Comparison of ENCODE assay signal across 29 mouse cellular contexts in genomic region chr5:143122673-143123072, GRCm38 (mm10). TPM values are rescaled to one million over a fixed set of nuclear protein-coding genes. Genes with fewer than 3 reads are reported as not detected.
DNase-seq lines count a peak whose midpoint lies in the region; ATAC-seq lines count a peak whose summit lies in the region.
"Had no signal": no experiment of that assay in that cellular context is flagged by ENCODE, and none has a peak within 500 bp of the region (broad histone marks: within the 10 kb centered on the region; RNA-seq: fewer than 3 reads in every experiment).

No protein-coding gene starts in this region.

- no peak overlapping the region for H3K4me3 ChIP-seq in midbrain, embryonic 11.5 days (ENCODE audit: low read depth, low read length)
- no peak overlapping the region for H3K4me3 ChIP-seq in midbrain, embryonic 16.5 days (ENCODE audit: low read depth, low read length)
- no peak overlapping the region for H3K4me3 ChIP-seq in heart, embryonic 11.5 days (ENCODE audit: low read depth, low read length)
- H3K4me3 ChIP-seq: embryonic facial prominence, embryonic 10.5 days; embryonic facial prominence, embryonic 12.5 days; forebrain, embryonic 12.5 days had no signal

- no peaks in the 10 kb centered on the region for H3K9me3 ChIP-seq in midbrain, embryonic 11.5 days (ENCODE audit: control insufficient read depth, low read length)
- 0 out of 2 replicates have a peak, but pooled peaks cover under 1% of the 10 kb centered on the region for H3K9me3 ChIP-seq in midbrain, embryonic 16.5 days (replicated peaks; ENCODE audit: control insufficient read depth, low read length, poor library complexity, severe bottlenecking)
- H3K9me3 ChIP-seq in heart, embryonic 11.5 days (replicated peaks; ENCODE audit: control insufficient read depth, low read length) = peaks cover under 1% of the 10 kb centered on the region; the same call in 1 of the 2 replicates
- H3K9me3 ChIP-seq: embryonic facial prominence, embryonic 12.5 days; forebrain, embryonic 12.5 days had no signal

- 20% methylated on average over 1 of the region's 1 CpGs for WGBS in midbrain, embryonic 11.5 days
- WGBS in midbrain, embryonic 16.5 days = 59% methylated on average over 1 of the region's 1 CpGs
- 26% methylated on average over 1 of the region's 1 CpGs for WGBS in heart, embryonic 11.5 days (ENCODE audit: insufficient replicate concordance)

- no peak overlapping the region for H3K4me2 ChIP-seq in midbrain, embryonic 11.5 days
- no peak overlapping the region for H3K4me2 ChIP-seq in midbrain, embryonic 16.5 days (ENCODE audit: low read length)
- H3K4me2 ChIP-seq in heart, embryonic 11.5 days = no peak overlapping the region
- H3K4me2 ChIP-seq: embryonic facial prominence, embryonic 12.5 days; forebrain, embryonic 12.5 days had no signal

- no peaks in the 10 kb centered on the region for H3K36me3 ChIP-seq in midbrain, embryonic 11.5 days (ENCODE audit: control insufficient read depth, insufficient read depth, low read length)
- H3K36me3 ChIP-seq in midbrain, embryonic 16.5 days (ENCODE audit: control insufficient read depth, insufficient read depth, low read length) = no peaks in the 10 kb centered on the region
- H3K36me3 ChIP-seq in heart, embryonic 11.5 days (ENCODE audit: control insufficient read depth, insufficient read depth, low read length) = no peaks in the 10 kb centered on the region
- H3K36me3 ChIP-seq: embryonic facial prominence, embryonic 10.5 days; embryonic facial prominence, embryonic 12.5 days; forebrain, embryonic 12.5 days; G1E had no signal

- no peak overlapping the region for H3K9ac ChIP-seq in midbrain, embryonic 11.5 days (ENCODE audit: low read length)
- no peak overlapping the region for H3K9ac ChIP-seq in midbrain, embryonic 16.5 days (ENCODE audit: low read depth, low read length)
- no peak overlapping the region for H3K9ac ChIP-seq in heart, embryonic 11.5 days (ENCODE audit: low read depth, low read length)
- H3K9ac ChIP-seq: embryonic facial prominence, embryonic 12.5 days; forebrain, embryonic 12.5 days had no signal

- H3K4me1 ChIP-seq in midbrain, embryonic 11.5 days (ENCODE audit: control insufficient read depth, insufficient read depth, low read length) = peaks cover 3% of the 10 kb centered on the region; the same call in 1 of the 2 replicates
- peaks cover 9% of the 10 kb centered on the region for H3K4me1 ChIP-seq in midbrain, embryonic 16.5 days (ENCODE audit: control insufficient read depth, insufficient read depth, low read length)
- H3K4me1 ChIP-seq in heart, embryonic 11.5 days (ENCODE audit: control insufficient read depth, insufficient read depth, low read length) = no peaks in the 10 kb centered on the region
- H3K4me1 ChIP-seq: embryonic facial prominence, embryonic 12.5 days had no signal

- ATAC-seq in midbrain, embryonic 11.5 days (ENCODE audit: low FRiP score) = no peak
- ATAC-seq in midbrain, embryonic 16.5 days = no peak
- ATAC-seq in heart, embryonic 11.5 days (replicated peaks; ENCODE audit: insufficient number of reproducible peaks, low FRiP score, low TSS enrichment) = no peak
- no peak for ATAC-seq in cerebellum, adult (ENCODE audit: insufficient number of reproducible peaks, low FRiP score, low TSS enrichment)
- ATAC-seq: activated CD4-positive, CD25-positive, alpha-beta regulatory T cell, adult 4 months; CD4-positive, CD25-positive, alpha-beta regulatory T cell, adult 4 months; forebrain, embryonic 14.5 days; forebrain, embryonic 16.5 days; Patski had no signal

- H3K27ac ChIP-seq in midbrain, embryonic 11.5 days (ENCODE audit: low read depth, low read length) = no peak overlapping the region
- H3K27ac ChIP-seq in midbrain, embryonic 16.5 days (ENCODE audit: low read length) = no peak overlapping the region
- H3K27ac ChIP-seq in heart, embryonic 11.5 days (ENCODE audit: low read depth, low read length) = no peak overlapping the region
- H3K27ac ChIP-seq: embryonic facial prominence, embryonic 10.5 days; embryonic facial prominence, embryonic 12.5 days; forebrain, embryonic 12.5 days had no signal

- no peaks in the 10 kb centered on the region for H3K27me3 ChIP-seq in midbrain, embryonic 11.5 days (ENCODE audit: control insufficient read depth, insufficient read depth, low read length)
- no peaks in the 10 kb centered on the region for H3K27me3 ChIP-seq in midbrain, embryonic 16.5 days (ENCODE audit: control insufficient read depth, insufficient read depth, low read depth, low read length)
- no peaks in the 10 kb centered on the region for H3K27me3 ChIP-seq in heart, embryonic 11.5 days (ENCODE audit: control insufficient read depth, insufficient read depth, low read length)
- H3K27me3 ChIP-seq: embryonic facial prominence, embryonic 12.5 days; forebrain, embryonic 12.5 days; Patski had no signal

- peak; percentile 2 for DNase-seq in midbrain, embryonic 11.5 days (ENCODE audit: low spot score, missing footprints)
- peak; percentile 95 for DNase-seq in ES-CJ7 (ENCODE audit: low read depth, low spot score)
- peak; percentile 97 for DNase-seq in R1 (ENCODE audit: low read depth, low spot score)
- peak; percentile 89 for DNase-seq in ZHBTc4 (ENCODE audit: low read depth, low spot score)
- no peak for DNase-seq in T-cell, adult 2 months (ENCODE audit: low spot score)
- DNase-seq: adrenal gland, postnatal 10 days; adrenal gland, postnatal 25 days; B cell, adult 2 months; cerebellum, adult 11-12 months; cerebellum, adult 2 months; cerebellum, adult 9-10 months; cerebellum, postnatal 10 days; cerebellum, postnatal 25 days had no signal

RNA-seq across cellular contexts. Expression of gene Rnf216, which starts 9.9 kb away (rescaled TPM):
- 29.2 and 29.4 TPM in 2 replicates for polyA plus RNA-seq in midbrain, embryonic 11.5 days (2014; fragmentation: Nextera tagmentation; extraction: Ambion mirVana)
- 28.9 and 34.4 TPM in 2 replicates for polyA plus RNA-seq in midbrain, embryonic 16.5 days (2015; fragmentation: Nextera tagmentation; extraction: Ambion mirVana)
- 22.8 and 35.2 TPM in 2 replicates for polyA plus RNA-seq in heart, embryonic 11.5 days (2014; fragmentation: Nextera tagmentation; extraction: Ambion mirVana)

RNA-seq across cellular contexts. Expression of gene Olfr718-ps1, which starts 24.7 kb away (rescaled TPM):
- not detected in 2 replicates for polyA plus RNA-seq in midbrain, embryonic 11.5 days (2014; fragmentation: Nextera tagmentation; extraction: Ambion mirVana)
- polyA plus RNA-seq in midbrain, embryonic 16.5 days (2015; fragmentation: Nextera tagmentation; extraction: Ambion mirVana) = not detected in 2 replicates
- 0.06 and 0.07 TPM in 2 replicates for polyA plus RNA-seq in heart, embryonic 11.5 days (2014; fragmentation: Nextera tagmentation; extraction: Ambion mirVana)
- polyA plus RNA-seq: activated CD4-positive, CD25-positive, alpha-beta regulatory T cell, adult 4 months; brain, embryonic 14.5 days; cerebellum, adult 2 months; cortical plate, adult 2 months; embryonic facial prominence, embryonic 10.5 days; embryonic facial prominence, embryonic 14.5 days; forebrain, embryonic 12.5 days; forebrain, embryonic 14.5 days; forebrain, embryonic 16.5 days; frontal cortex, adult 2 months; G1E had no signal

RNA-seq across cellular contexts. Expression of gene Rbak, which starts 57.9 kb away (rescaled TPM):
- polyA plus RNA-seq in midbrain, embryonic 11.5 days (2014; fragmentation: Nextera tagmentation; extraction: Ambion mirVana) = 10.8 and 11.9 TPM in 2 replicates
- 11.6 and 12.5 TPM in 2 replicates for polyA plus RNA-seq in midbrain, embryonic 16.5 days (2015; fragmentation: Nextera tagmentation; extraction: Ambion mirVana)
- 8.6 and 8.9 TPM in 2 replicates for polyA plus RNA-seq in heart, embryonic 11.5 days (2014; fragmentation: Nextera tagmentation; extraction: Ambion mirVana)

RNA-seq across cellular contexts. Expression of gene Spdye4b, which starts 58.1 kb away (rescaled TPM):
- polyA plus RNA-seq in midbrain, embryonic 11.5 days (2014; fragmentation: Nextera tagmentation; extraction: Ambion mirVana) = not detected in 2 replicates
- polyA plus RNA-seq in midbrain, embryonic 16.5 days (2015; fragmentation: Nextera tagmentation; extraction: Ambion mirVana) = not detected in 2 replicates
- not detected in 2 replicates for polyA plus RNA-seq in heart, embryonic 11.5 days (2014; fragmentation: Nextera tagmentation; extraction: Ambion mirVana)
- polyA plus RNA-seq: brain, embryonic 14.5 days; CD4-positive, CD25-positive, alpha-beta regulatory T cell, adult 4 months; cerebellum, adult 2 months; cortical plate, adult 2 months; embryonic facial prominence, embryonic 10.5 days; embryonic facial prominence, embryonic 12.5 days; embryonic facial prominence, embryonic 14.5 days; forebrain, embryonic 12.5 days; forebrain, embryonic 14.5 days; forebrain, embryonic 16.5 days; frontal cortex, adult 2 months; G1E; Patski had no signal
